Mouse (Mus musculus) c-Kit-negative CD71-positive TER-119-positive erythroid progenitor cells, embryonic 14.5 days (primary cell): ENCODE results near the gene Maml2.

Source experiments
- DNase-seq: peaks from one replicate; pipeline ENCODE4 v3.0.0-alpha.2; 2013; ENCODE audit warnings: low read depth, low spot score

Maml2 gene

DNA sequence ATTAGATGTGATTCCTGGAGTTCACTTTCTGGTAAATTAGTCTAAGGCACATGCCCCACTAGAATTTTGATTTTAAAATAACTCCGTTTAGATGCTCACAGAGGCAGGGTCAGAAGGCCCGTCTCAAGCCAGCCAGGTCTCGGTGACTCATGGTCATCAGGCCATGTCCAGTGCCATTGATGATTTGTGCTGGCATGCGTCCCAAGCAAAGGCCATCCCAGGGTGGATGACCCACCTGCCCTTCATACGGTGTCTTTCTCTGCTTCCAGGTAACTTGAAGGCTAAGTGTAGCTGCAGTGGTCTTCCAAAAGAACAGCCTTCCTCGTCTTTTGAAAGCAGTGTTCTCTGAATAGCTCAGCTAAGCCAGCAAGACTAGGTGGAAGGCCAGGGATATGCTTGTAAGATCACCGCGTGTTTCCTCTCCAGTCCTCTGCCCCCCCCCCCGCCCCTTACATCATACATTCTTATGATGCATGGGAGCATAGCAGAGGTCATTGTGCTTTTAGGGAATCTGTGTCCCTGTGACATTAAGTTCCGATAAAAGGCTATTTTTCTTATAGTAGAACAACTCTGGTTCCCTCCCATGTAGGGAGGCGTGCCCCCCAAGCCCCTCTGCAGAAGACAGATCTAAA lies 235.4 kb downstream of the Maml2 start:
- DNase-seq, result no peak

DNA sequence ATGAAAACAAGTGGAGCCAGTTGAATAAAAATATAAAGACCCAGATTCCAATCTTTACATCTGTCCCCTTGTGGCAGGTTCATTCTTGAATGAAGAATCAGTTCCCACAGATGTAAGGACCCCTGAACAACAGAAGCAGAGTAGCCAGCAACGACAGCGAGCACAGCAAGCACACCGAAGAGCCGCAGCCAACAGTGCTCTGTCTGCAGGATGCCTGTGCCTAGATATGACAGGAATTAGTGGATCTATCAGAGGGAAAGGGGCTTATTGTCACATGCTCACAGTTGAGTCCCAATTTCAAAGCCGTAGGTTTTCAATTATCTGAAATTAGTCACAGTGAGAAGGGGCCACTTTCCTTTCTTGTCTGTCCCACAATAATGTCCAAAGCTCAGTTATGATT lies 238.0 kb downstream of the Maml2 start:
- no peak for DNase-seq

DNA sequence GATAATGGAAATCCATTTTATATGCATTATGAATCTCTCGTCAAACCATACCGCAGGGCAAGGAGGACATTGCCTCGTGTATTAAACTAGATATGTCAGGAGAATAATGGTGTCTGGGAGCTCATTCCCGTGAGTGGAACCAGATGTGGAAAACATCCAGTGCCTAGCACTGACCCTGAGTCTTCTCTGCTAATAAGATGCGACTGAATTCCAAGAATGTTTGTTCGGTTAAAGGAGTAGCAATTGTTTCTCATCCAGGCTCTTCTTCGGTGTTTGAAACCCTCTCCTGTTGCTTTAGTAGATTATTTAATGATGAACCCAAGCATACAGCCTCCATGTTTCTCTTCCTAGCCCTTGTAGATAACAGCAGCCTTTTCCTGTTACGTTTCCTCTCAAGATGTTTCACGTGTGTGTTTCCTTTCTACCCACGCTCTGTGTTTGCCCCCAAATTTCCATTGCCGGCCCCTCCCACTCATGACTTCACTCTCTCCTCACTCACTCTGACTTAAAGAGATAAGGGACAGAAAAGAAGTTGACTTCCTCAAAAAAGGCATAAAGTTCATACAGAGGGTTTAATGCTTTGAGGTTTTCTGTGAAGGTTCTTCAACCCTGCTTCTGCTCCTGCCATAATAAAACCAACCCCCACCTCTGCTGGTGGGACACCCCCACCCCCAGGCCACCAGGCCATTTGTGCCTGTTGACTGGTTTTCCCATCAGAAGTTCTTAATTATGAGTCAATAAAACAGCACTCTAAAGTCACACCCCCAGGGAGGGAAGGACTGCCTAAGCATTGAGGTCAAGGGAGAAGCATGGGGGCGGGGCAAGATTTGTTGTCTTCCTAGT lies 238.9 kb downstream of the Maml2 start:
- DNase-seq, result no peak

DNA sequence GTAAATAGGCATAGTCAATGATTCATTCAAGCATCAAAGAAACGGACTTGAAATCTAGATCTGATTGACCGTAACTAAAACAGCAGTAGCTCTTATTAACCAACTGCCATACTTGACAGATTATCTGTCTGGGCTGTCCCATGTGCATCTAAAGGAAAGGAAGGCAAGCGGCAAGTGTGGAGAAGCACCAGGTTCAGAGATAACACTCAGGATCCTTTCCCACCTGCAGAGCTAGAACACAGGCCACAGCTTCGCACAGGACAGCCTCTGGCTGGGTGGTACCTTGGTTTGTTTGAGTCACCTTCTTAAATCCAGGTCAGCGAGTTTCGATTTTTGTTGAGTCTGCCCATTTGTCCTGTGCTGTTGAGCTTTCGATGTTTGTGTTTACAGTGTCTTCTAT lies 240.4 kb downstream of the Maml2 start:
- no peak for DNase-seq

DNA sequence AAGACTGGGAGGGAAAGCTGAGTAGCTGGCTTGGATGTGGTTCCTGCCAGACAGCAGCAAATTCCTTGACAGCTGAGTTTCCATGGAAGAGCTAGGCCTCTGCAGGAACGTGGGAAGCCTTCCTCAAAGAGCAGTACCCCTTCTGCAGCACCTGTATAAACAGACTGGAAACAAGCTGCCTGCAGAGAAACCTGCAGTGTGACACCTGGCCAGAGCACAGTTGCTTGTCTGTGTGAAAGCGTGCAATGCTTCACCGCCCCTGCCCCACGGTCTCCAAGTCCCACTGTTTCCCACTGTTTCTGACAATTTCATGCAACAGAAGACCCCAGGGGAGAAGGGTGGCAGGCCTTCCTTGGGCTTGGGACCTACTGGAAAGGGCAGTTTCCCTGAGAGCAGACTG lies 241.8 kb downstream of the Maml2 start:
- DNase-seq, result no peak

DNA sequence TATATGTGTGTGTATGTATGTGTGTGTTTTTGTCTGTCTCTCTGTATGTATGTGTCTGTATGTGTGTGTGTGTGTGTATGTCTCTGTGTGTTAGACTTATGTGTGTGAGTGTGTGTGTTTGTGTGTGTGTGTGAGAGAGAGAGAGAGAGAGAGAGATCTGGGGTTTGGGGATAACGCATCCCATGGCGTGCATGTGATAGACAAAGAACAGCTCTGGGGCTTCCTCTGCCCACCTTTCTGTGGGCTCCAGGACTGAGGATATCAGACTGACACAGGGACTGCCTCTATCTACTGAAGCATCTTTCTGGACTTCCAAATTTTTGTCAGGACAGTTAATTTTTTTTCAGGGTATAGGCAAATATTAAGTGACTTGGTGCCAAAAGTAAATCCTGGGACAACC lies 242.5 kb downstream of the Maml2 start:
- no peak for DNase-seq

DNA sequence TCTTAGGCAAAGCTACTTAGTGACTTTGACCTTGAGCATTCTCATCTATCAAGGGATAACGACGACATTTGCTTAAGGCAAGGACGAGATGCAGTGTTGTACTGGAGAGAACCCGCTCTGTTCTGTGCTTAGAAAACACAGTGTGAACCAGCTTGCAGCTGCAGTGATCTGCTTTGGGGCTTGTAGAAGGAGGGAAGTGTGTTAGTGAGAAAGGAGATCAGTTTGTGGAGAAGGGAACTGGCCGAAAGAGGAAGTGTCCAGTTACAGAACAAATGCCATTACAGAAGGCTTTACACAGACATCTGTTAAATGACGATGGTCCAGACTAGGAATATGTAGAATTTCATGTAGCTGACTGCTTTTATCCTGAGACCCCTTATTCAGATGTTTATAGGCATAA lies 243.0 kb downstream of the Maml2 start:
- DNase-seq, result no peak

DNA sequence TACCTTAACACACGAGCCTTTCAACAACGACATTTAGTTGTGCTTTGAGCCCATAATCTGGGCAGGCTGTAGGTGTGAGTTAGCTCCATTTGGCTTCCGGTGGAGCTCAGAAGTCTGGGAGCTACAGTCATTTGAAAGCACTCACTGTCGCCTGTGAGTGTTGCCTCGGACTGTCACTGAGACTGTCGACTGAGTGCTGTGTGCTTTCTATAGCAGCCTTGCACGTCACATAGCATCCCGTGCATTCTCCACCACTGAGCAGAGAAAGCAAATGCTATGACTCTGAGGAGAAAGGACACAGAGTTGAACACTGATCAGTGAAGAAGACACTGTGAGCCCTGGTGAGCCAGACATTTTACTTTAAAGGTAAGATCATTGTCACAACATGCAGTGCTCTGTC lies 245.4 kb downstream of the Maml2 start:
- DNase-seq, result no peak

DNA sequence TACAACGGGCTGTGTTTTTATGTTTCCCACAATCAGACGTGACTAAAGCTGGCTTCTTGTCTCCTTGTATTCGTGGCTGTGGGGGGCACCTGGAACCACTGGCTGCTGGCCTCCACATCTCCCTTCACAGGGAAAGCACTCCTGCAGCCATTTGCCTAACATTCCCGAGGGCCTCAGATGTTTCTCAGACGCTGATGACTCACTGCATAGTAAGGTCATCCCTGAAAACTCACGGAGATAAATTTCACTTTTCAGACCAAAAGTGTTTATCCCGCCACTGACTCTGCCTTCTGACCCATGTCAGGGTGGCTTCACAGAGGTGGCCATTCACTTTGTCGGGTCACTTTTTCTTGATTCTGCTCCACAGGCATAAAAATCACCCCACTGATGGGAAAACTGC lies 246.4 kb downstream of the Maml2 start:
- DNase-seq, result no peak

DNA sequence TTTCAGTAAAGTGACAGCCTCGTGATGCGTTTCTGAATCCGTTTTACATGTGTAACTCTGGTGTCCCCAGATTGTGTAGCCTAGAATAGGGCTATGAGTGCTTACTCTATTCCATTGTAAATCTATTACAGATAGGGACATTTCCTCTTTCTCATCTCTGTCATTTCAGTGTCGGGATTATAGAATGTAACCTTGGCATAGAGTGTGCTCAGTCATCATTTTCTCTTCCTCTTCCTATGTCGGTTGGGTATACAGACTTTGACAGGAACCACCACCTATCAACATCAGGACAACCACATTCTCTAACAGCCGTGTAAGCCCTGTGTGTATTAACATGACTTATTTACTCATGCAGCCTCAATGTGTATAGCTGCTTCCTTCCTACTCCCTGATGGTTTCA lies 248.0 kb downstream of the Maml2 start:
- DNase-seq, result no peak

DNA sequence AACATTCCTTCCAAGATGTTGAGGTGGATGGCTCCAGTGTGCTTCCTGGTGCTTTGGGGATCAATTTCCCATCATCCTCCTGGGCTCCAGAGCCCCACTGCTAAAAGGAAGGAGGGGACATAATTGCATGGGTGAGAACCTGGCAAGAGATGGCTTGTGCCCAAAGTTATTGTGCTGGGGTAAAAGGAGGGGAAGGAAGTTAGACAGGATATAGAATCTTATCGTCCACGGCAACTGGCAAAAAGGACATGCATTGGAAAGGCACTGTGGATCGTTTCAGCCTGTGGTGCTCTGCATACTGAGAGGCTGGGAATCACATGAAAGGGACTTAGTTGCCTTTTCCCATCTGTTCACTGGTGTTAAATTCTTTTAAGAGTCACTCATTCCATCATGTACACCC lies 252.2 kb downstream of the Maml2 start:
- DNase-seq, result no peak

DNA sequence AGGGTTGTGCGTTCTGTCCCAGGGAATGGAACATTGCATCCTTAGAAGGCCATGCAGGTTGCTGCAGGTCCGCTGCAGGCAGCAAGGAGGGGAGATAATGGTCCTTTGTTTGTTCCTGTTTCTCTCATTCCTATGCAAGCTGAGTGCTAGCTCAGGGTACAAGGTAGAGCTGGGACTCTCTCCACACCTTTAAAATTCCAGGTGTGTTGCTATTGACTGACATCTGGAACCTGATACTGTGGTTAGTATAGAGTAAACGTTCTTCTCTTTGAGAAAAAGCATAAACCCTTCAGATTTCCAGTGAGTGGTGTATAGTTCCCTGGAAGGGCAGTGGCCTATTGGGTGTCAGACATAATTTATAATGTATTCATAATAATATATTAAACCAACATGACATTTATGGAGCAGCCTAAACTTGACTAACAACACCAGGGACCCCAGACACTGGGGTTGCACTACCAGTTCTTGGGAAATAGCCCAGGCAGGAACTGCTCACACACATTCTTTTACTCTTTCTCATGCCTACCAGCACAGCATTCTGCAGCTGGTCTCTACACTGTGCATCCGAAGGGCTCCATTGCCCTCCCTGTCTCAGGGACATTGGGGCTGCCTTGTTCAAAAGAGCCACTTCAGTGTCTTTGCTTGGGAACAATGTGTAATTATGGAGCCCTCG lies 254.8 kb downstream of the Maml2 start:
- no peak for DNase-seq

DNA sequence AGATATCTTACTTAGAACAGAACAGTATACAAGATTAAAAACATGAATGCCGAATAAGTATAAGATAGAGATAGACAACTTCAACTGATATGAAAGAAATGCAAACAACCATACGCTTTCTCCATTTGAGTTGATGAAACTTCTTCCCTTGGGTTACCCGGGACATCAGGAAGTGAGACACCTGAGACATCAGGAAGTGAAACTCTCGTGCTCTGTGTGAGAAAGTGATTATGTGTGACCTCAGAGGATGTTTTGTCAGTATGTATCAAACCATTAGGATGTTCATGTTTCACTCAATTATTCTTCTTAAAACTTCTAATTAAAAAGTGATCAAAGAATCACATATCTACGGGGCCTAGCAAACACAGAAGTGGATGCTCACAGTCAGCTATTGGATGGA lies 257.0 kb downstream of the Maml2 start:
- no peak for DNase-seq

DNA sequence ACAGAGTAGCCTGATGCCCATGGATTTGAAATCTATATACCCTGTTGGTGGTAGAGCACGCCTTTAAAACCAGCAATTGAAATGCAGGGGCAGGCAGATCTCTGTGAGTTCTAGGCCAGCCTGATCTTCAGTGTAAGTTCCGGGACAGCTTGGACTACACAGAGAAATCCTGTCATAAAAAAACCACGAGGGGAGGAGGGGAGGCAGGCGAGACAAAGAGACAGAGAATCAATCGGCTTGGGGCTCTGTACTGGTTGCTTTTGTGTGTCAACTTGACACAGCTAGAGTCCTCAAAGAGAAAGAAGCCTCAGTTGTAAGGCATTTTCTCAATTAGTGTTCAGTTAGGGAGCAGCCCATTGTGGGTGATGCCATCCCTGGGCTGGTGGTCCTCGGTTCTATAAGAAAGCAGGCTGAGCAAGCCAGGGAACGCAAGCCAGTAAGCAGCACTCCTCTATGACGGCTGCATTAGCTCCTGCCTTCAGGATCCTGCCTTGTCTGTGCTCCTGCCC lies 258.3 kb downstream of the Maml2 start:
- DNase-seq, result no peak

DNA sequence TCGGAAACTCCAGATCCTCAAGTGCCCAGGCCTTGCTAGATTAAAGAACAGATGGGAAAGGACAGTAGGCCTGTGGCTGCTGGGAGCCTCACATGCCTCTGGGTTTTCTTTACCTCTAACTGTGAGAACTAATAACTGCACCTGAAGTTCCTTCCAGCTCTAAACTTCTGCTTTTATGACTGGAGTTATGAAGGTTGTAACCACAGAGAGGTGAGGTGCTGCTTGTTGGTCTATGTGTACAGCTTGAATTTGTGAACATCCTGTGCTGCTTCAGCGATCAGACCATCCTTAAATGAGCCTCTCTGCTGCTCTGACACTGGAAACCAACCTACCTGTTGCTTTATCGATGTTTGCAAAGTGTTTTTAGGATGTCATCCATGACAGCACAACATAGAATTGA lies 258.9 kb downstream of the Maml2 start:
- DNase-seq, result no peak

DNA sequence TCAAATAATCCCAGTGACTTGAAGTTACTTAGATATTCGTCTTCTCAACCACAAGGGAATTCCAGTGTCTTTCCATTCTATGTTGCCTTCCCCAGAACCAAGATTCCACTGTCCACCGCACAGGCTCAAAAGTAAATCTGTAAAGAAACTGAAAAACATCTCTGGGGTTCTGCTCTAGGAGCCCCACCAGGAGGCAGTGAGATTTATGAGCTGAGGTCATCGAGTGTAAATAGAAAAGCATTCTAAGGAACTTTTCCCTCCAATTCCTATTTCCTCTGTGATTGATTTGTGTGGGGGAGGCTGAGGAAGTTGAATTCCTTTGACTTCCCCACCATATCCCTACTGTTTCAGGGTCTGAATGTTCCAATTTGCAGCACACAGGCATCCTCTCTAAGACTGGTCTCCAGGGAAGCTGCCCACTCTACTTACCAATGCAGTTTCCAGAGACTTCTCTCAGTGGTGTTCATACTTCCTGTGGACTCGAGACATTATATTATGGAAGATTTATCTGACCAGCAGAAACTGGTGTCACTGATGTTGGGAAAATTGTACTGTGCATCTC lies 261.1 kb downstream of the Maml2 start:
- no peak for DNase-seq

DNA sequence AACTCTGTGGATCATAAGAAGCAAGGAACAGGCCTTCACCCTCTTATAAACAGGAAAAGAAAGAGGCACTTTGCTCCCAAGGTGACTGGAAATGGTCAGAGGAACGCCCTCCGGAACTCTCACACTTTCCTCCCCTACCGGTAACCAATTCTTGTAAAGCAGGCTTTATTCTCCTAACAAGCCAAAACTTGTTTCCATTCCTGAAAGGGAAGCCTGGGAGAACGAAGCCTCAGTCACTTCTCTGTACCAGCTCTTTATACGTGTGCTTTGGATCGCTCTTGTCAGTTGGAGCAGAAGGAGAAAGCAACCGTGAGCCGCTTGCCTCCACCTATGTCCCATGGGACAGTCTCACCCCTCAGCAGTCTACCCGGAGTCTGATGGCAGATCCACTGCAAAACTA lies 262.9 kb downstream of the Maml2 start:
- no peak for DNase-seq

DNA sequence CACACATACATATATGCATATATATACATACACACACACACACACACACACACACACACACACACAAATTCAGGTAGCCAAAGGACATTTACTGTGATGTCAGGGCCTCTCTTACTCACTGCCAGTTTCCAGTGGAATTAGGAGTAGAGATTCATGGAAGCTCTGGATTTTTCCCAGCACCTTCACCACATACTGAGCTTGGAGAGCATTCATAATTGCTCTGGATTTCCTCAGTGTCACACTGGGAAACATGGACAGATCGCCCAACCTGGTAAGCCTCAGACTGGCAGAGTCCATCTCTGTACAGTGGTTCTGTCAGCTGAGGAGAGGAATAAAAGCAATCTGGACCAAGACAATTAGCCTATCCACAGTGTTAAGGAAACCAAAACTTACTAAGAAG lies 263.6 kb downstream of the Maml2 start:
- DNase-seq, result no peak

DNA sequence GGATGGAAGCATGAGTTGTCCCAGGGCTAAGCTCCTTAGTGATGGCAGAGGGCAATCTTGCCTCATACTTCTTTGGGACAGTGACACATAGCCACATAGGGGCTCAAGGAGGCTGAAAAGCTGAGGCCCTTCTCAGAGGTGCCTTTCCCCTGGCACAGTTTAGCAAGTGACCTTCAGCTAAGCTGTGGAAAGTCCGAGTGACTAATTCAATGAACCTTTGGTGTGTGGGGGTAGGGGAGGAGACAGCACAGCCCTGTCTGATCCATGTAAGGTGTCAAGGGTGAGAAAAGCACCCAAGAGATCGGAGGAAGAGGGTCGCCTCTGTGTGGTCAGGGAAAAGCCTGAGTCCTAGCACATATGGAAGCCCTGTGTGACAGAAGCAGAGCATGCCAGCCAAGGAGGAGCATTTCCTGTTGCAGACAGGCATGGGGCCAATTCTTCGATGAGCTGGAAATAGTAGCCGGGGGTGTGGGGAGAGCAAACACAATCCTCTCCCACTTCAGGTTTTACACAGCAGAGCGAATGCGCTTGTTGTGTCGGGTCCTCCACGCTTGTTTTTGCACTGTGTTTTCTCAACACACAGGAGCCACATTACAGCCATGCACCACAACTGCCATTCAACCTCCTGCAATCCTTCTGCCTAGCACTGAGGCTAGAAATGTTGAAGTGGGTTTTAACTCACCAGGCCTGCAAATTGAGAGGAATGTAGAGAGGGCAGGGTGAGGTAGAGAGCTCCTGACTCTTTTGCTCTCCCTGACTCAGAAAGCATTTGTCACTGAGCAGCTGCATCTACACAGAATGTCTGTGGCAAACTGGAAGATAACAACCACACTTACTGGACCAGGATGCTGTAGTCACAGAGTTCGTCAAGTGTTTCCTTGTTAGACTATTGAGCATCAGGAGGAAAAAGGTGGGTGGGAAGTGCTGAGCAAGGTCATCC lies 266.0 kb downstream of the Maml2 start:
- no peak for DNase-seq

DNA sequence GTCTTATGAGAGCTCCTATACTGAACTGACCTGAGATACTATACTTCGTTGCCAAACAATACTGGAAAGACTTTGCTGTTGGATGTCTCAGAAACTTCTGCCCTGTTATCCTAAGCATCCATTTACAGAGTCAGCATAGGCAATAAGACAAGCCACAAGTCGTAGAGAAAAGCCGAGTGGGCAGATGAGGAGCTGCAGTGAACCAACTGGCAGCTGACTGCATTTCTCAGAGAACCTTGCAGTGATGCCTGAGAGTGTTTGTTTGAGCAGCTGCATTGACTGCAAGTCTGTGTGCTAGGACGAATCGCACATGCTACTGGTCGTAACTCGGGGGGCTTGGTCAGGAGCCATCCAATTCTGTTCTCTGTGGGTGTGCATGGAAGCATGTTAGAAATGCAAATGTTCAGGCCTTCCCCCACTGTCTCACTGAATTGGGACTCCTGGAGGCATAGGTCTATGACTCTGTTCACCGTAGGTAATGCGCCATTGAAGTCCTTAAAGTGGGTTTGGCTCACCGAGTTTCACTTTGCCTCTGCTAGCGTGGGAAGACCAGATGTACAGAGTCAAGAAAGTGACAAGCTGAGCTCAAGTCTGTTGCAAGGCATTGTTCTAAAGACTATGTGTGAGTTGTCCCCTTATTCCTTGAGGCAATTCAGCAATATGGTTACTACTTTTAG lies 267.7 kb downstream of the Maml2 start:
- no peak for DNase-seq
